Mouse (Mus musculus): ENCODE data around the gene Slit3. TPM values are rescaled to one million over a fixed set of nuclear protein-coding genes. Genes with fewer than 3 reads are reported as not detected.

Slit3 gene
- polyA plus RNA-seq, 2 experiments: 0.20 to 0.23 TPM

DNA sequence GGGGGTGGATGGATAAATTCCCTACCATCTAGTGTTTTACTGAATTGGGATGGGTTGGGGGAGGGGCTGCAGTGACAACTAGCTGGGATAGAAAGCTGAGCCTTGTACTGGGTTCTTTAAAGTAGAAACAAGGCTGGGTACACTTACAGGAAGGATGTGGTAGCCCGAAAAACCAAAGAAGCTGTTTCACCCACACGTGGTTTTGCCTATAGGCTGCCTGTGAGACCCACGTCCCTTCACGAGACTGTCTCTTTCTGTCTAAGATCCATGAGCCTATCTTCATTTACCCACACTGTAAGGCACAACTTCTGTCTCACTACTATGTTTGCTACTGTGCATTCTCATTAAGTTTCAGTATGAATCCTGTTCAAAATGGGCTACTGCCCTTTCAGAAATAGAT, 384.3 kb downstream of the Slit3 start:
- no peak overlapping the region for H3K4me3 ChIP-seq (ENCODE audit: insufficient read depth in 1 of 2, low read depth in 2 of 2, low read length in 2 of 2)
- H3K27ac ChIP-seq: no peak overlapping the region
- no peak overlapping the region for H3K9ac ChIP-seq (replicated peaks)
- TF ChIP-seq CTCF (IDR thresholded peaks at IDR 0.05; ENCODE audit: low read depth): no peak
- no peak for TF ChIP-seq EP300 (IDR thresholded peaks at IDR 0.05; ENCODE audit: low read depth)
- DNase-seq (ENCODE audit: low read depth in 3 of 3, low spot score in 3 of 3): no peak
- 17% methylated on average over 4 of the region's 4 CpGs for WGBS (ENCODE audit: insufficient replicate concordance)
- no peaks in the 10 kb centered on the region for H3K36me3 ChIP-seq (replicated peaks; ENCODE audit: control insufficient read depth, insufficient read depth, low read depth)
- ATAC-seq (ENCODE audit: insufficient read depth): no peak
- H3K27me3 ChIP-seq (ENCODE audit: control insufficient read depth, insufficient read depth, low read length): no peaks in the 10 kb centered on the region
- H3K9me3 ChIP-seq (ENCODE audit: control insufficient read depth, low read length): no peaks in the 10 kb centered on the region
- no peak overlapping the region for H3K4me2 ChIP-seq (ENCODE audit: low read depth)
- no peaks in the 10 kb centered on the region for H3K4me1 ChIP-seq (replicated peaks; ENCODE audit: control insufficient read depth in 2 of 2, insufficient read depth in 2 of 2, low read length in 1 of 2)

DNA sequence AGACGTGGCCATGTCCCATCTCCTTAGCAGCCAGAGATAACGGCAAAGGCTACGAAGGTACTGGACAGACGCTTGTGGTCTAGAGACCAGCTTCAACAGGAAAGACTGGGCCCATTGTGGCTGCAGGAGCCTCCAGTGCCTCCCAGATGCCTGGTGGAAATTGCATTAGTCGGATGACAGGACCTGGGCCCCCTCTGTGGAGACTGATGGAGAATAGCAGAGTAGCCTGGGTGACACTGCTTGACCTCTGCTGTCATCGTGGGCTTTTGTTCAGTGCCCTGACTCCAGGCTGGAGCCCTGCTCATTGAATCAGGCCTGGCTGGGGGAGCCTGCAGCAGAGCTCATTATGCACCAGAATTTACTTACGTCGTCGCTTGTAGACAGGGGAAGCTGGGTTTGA, 384.8 kb downstream of the Slit3 start:
- Histone ChIP-seq H3K27ac (no peak overlapping the region), H3K4me2 (ENCODE audit: low read depth) (no peak overlapping the region), H3K27me3 (ENCODE audit: control insufficient read depth, insufficient read depth, low read length) (no peaks in the 10 kb centered on the region), H3K9ac (replicated peaks) (no peak overlapping the region), H3K36me3 (replicated peaks; ENCODE audit: control insufficient read depth, insufficient read depth, low read depth) (no peaks in the 10 kb centered on the region), H3K4me3 (ENCODE audit: insufficient read depth in 1 of 2, low read depth in 2 of 2, low read length in 2 of 2) (no peak overlapping the region), H3K4me1 (replicated peaks; ENCODE audit: control insufficient read depth in 2 of 2, insufficient read depth in 2 of 2, low read length in 1 of 2) (no peaks in the 10 kb centered on the region), H3K9me3 (ENCODE audit: control insufficient read depth, low read length) (no peaks in the 10 kb centered on the region)
- ATAC-seq (ENCODE audit: insufficient read depth) (no peak), DNase-seq (ENCODE audit: low read depth in 3 of 3, low spot score in 3 of 3) (no peak)
- 13% methylated on average over 9 of the region's 9 CpGs for WGBS (ENCODE audit: insufficient replicate concordance)
- no peak for TF ChIP-seq CTCF (IDR thresholded peaks at IDR 0.05; ENCODE audit: low read depth)
- TF ChIP-seq EP300 (IDR thresholded peaks at IDR 0.05; ENCODE audit: low read depth): no peak

DNA sequence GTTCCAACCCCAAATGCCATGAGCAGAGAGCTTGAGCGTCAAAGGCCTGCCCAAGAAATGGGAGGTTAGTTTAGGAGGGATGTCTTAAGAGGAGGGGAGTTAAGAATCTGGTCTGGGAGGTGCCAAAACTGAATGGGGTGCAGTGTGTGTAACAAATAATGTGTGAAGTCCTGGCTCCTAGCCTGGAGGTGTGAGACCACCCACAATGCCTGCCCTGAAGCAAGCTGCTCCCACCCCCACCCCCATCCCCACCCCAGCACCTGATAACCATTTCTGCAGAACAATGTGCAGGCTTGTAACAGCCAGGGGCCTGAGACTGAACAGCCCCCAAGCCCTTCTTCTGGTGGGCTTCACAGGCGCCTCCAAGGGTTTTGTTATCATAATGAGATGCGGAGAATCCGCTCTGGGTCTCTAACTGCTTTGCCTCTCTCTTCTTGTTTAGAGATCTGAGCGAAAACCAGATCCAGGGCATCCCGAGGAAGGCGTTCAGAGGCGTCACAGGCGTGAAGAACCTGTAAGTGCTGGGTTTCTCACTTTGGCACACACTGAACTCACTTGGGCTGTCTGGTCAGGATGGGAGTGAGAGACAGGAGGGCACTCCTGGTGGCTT, 386.9 kb downstream of the Slit3 start:
- TF ChIP-seq CTCF (IDR thresholded peaks at IDR 0.05; ENCODE audit: low read depth) (no peak), EP300 (IDR thresholded peaks at IDR 0.05; ENCODE audit: low read depth) (no peak)
- Histone ChIP-seq H3K27ac (no peak overlapping the region), H3K4me1 (replicated peaks; ENCODE audit: control insufficient read depth in 2 of 2, insufficient read depth in 2 of 2, low read length in 1 of 2) (no peaks in the 10 kb centered on the region), H3K4me2 (ENCODE audit: low read depth) (no peak overlapping the region), H3K9ac (replicated peaks) (no peak overlapping the region), H3K4me3 (ENCODE audit: insufficient read depth in 1 of 2, low read depth in 2 of 2, low read length in 2 of 2) (no peak overlapping the region), H3K27me3 (ENCODE audit: control insufficient read depth, insufficient read depth, low read length) (no peaks in the 10 kb centered on the region), H3K36me3 (replicated peaks; ENCODE audit: control insufficient read depth, insufficient read depth, low read depth) (no peaks in the 10 kb centered on the region), H3K9me3 (ENCODE audit: control insufficient read depth, low read length) (no peaks in the 10 kb centered on the region)
- 45% methylated on average over 9 of the region's 9 CpGs for WGBS (ENCODE audit: insufficient replicate concordance)
- DNase-seq (ENCODE audit: low read depth in 3 of 3, low spot score in 3 of 3) (no peak), ATAC-seq (ENCODE audit: insufficient read depth) (no peak)

DNA sequence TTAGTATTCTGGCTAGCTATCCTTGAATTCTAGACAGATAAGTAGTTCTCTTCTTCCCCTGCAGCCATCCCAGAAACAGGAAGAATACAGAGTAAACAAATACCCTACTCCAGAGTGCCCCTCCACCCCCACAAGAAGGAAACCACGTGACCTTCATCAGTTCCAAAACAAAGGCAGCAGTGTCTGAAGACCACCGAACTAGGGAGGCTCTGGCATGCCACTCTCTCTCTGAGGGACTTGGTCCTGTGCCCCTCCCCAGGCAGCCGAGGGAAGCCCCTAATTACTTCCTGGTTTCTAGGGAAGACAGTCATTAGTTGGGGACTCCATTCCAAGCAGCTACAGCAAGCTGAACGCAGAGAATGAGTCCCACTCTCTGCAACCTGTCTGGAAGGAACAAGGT, 391.7 kb downstream of the Slit3 start:
- H3K4me2 ChIP-seq (ENCODE audit: low read depth): no peak overlapping the region
- H3K9me3 ChIP-seq (ENCODE audit: control insufficient read depth, low read length): no peaks in the 10 kb centered on the region
- 10% methylated on average over 4 of the region's 4 CpGs for WGBS (ENCODE audit: insufficient replicate concordance)
- no peak for DNase-seq (ENCODE audit: low read depth in 3 of 3, low spot score in 3 of 3)
- H3K9ac ChIP-seq (replicated peaks): no peak overlapping the region
- no peaks in the 10 kb centered on the region for H3K27me3 ChIP-seq (ENCODE audit: control insufficient read depth, insufficient read depth, low read length)
- H3K36me3 ChIP-seq (replicated peaks; ENCODE audit: control insufficient read depth, insufficient read depth, low read depth): no peaks in the 10 kb centered on the region
- no peak for ATAC-seq (ENCODE audit: insufficient read depth)
- no peaks in the 10 kb centered on the region for H3K4me1 ChIP-seq (replicated peaks; ENCODE audit: control insufficient read depth in 2 of 2, insufficient read depth in 2 of 2, low read length in 1 of 2)
- no peak overlapping the region for H3K4me3 ChIP-seq (ENCODE audit: insufficient read depth in 1 of 2, low read depth in 2 of 2, low read length in 2 of 2)
- no peak overlapping the region for H3K27ac ChIP-seq
- no peak for TF ChIP-seq EP300 (IDR thresholded peaks at IDR 0.05; ENCODE audit: low read depth)
- TF ChIP-seq CTCF (IDR thresholded peaks at IDR 0.05; ENCODE audit: low read depth): no peak

GRCm38 (mm10) chr11:35513343-35513742, 392.3 kb downstream of the Slit3 start:
- Histone ChIP-seq H3K4me2 (ENCODE audit: low read depth) (no peak overlapping the region), H3K36me3 (replicated peaks; ENCODE audit: control insufficient read depth, insufficient read depth, low read depth) (no peaks in the 10 kb centered on the region), H3K9ac (replicated peaks) (no peak overlapping the region), H3K27me3 (ENCODE audit: control insufficient read depth, insufficient read depth, low read length) (no peaks in the 10 kb centered on the region), H3K27ac (no peak overlapping the region), H3K4me1 (replicated peaks; ENCODE audit: control insufficient read depth in 2 of 2, insufficient read depth in 2 of 2, low read length in 1 of 2) (no peaks in the 10 kb centered on the region), H3K9me3 (ENCODE audit: control insufficient read depth, low read length) (no peaks in the 10 kb centered on the region), H3K4me3 (ENCODE audit: insufficient read depth in 1 of 2, low read depth in 2 of 2, low read length in 2 of 2) (no peak overlapping the region)
- ATAC-seq (ENCODE audit: insufficient read depth) (no peak), DNase-seq (ENCODE audit: low read depth in 3 of 3, low spot score in 3 of 3) (no peak)
- TF ChIP-seq CTCF (IDR thresholded peaks at IDR 0.05; ENCODE audit: low read depth) (no peak), EP300 (IDR thresholded peaks at IDR 0.05; ENCODE audit: low read depth) (no peak)
- WGBS (ENCODE audit: insufficient replicate concordance): 54% methylated on average over 6 of the region's 6 CpGs

Data from liver, embryonic 14.5 days (tissue).